Mouse (Mus musculus): ENCODE measurements around the gene B4galt2. TPM values are rescaled to one million over a fixed set of nuclear protein-coding genes. Genes with fewer than 3 reads are reported as not detected.
A peak's percentile ranks its signal among the peaks of the same experiment; 100 is the strongest.

Gene B4galt2
- polyA plus RNA-seq, 1 experiment from 2014 or later: 44.3 TPM

- no peak for ATAC-seq (ENCODE audit: low FRiP score)
- Histone ChIP-seq H3K9me3 (replicated peaks) (no peaks in the 10 kb centered on the region), H3K9ac (no peak overlapping the region), H3K4me3 (no peak overlapping the region), H3K4me2 (replicated peaks) (no peak overlapping the region), H3K27ac (no peak overlapping the region), H3K36me3 (0 out of 2 replicates have a peak, but pooled peaks cover 2% of the 10 kb centered on the region), H3K4me1 (peaks cover 1% of the 10 kb centered on the region), H3K27me3 (no peaks in the 10 kb centered on the region)
- WGBS: 87% methylated on average over 9 of the region's 9 CpGs
These were observed 22.7 kb downstream of the B4galt2 start for GRCm38 (mm10) chr4:117860570-117860969.

GRCm38 (mm10) chr4:117858794-117859193 lies 24.5 kb downstream of the B4galt2 start:
- Histone ChIP-seq H3K9me3 (replicated peaks) (no peaks in the 10 kb centered on the region), H3K27me3 (no peaks in the 10 kb centered on the region), H3K4me1 (peaks cover 7% of the 10 kb centered on the region), H3K27ac (no peak overlapping the region), H3K36me3 (no peaks in the 10 kb centered on the region), H3K9ac (no peak overlapping the region), H3K4me3 (no peak overlapping the region), H3K4me2 (replicated peaks) (no peak overlapping the region)
- peak; percentile 39; the same call in 1 of the 2 replicates for ATAC-seq (ENCODE audit: low FRiP score)
- 59% methylated on average over 3 of the region's 3 CpGs for WGBS

- Histone ChIP-seq H3K36me3 (no peaks in the 10 kb centered on the region), H3K9ac (no peak overlapping the region), H3K4me3 (no peak overlapping the region), H3K9me3 (replicated peaks) (no peaks in the 10 kb centered on the region), H3K27ac (no peak overlapping the region), H3K27me3 (no peaks in the 10 kb centered on the region), H3K4me1 (peaks cover 15% of the 10 kb centered on the region), H3K4me2 (replicated peaks) (no peak overlapping the region)
- 0 out of 2 replicates have a peak, but pooled peaks have one; percentile 27 for ATAC-seq (ENCODE audit: low FRiP score)
- WGBS: 69% methylated on average over 9 of the region's 9 CpGs
These were observed 28.1 kb downstream of the B4galt2 start for GRCm38 (mm10) chr4:117855146-117855545.

- 88% methylated on average over 10 of the region's 10 CpGs for WGBS
- Histone ChIP-seq H3K4me3 (no peak overlapping the region), H3K4me2 (replicated peaks) (no peak overlapping the region), H3K27ac (no peak overlapping the region), H3K9ac (no peak overlapping the region), H3K4me1 (peaks cover 29% of the 10 kb centered on the region), H3K27me3 (no peaks in the 10 kb centered on the region), H3K9me3 (replicated peaks) (no peaks in the 10 kb centered on the region), H3K36me3 (no peaks in the 10 kb centered on the region)
- ATAC-seq (ENCODE audit: low FRiP score): no peak
These were observed 31.0 kb downstream of the B4galt2 start for GRCm38 (mm10) chr4:117852152-117852868.

- Histone ChIP-seq H3K27me3 (no peaks in the 10 kb centered on the region), H3K4me1 (peaks cover 36% of the 10 kb centered on the region), H3K9me3 (replicated peaks) (no peaks in the 10 kb centered on the region), H3K9ac (no peak overlapping the region), H3K4me3 (no peak overlapping the region), H3K36me3 (no peaks in the 10 kb centered on the region), H3K27ac (no peak overlapping the region), H3K4me2 (replicated peaks) (no peak overlapping the region)
- WGBS: 76% methylated on average over 7 of the region's 7 CpGs
- ATAC-seq (ENCODE audit: low FRiP score): no peak
These were observed 32.4 kb downstream of the B4galt2 start for GRCm38 (mm10) chr4:117850871-117851270.

GRCm38 (mm10) chr4:117850176-117850575 lies 33.1 kb downstream of the B4galt2 start:
- no peaks in the 10 kb centered on the region for H3K9me3 ChIP-seq (replicated peaks)
- no peaks in the 10 kb centered on the region for H3K27me3 ChIP-seq
- H3K4me3 ChIP-seq: no peak overlapping the region
- no peak overlapping the region for H3K9ac ChIP-seq
- peaks cover 32% of the 10 kb centered on the region for H3K4me1 ChIP-seq
- no peak overlapping the region for H3K4me2 ChIP-seq (replicated peaks)
- H3K36me3 ChIP-seq: no peaks in the 10 kb centered on the region
- no peak overlapping the region for H3K27ac ChIP-seq
- 84% methylated on average over 7 of the region's 7 CpGs for WGBS
- no peak for ATAC-seq (ENCODE audit: low FRiP score)

- H3K36me3 ChIP-seq: no peaks in the 10 kb centered on the region
- H3K9ac ChIP-seq: peak overlapping the region; percentile 23; the same call in 1 of the 2 replicates
- H3K4me2 ChIP-seq (replicated peaks): peak overlapping the region; percentile 22
- H3K4me3 ChIP-seq: no peak overlapping the region
- H3K9me3 ChIP-seq (replicated peaks): no peaks in the 10 kb centered on the region
- peak; percentile 55 for ATAC-seq (ENCODE audit: low FRiP score)
- WGBS: 26% methylated on average over 5 of the region's 5 CpGs
- no peaks in the 10 kb centered on the region for H3K27me3 ChIP-seq
- peak overlapping the region; percentile 55 for H3K27ac ChIP-seq
- H3K4me1 ChIP-seq: peaks cover 31% of the 10 kb centered on the region
These were observed 33.8 kb downstream of the B4galt2 start for GRCm38 (mm10) chr4:117849506-117849905.

- 0 out of 2 replicates have a peak, but pooled peaks have one; percentile 35 for ATAC-seq (ENCODE audit: low FRiP score)
- Histone ChIP-seq H3K4me3 (no peak overlapping the region), H3K9me3 (replicated peaks) (no peaks in the 10 kb centered on the region), H3K36me3 (no peaks in the 10 kb centered on the region), H3K9ac (peak overlapping the region; percentile 23; the same call in 1 of the 2 replicates), H3K27ac (peak overlapping the region; percentile 55), H3K27me3 (no peaks in the 10 kb centered on the region), H3K4me2 (replicated peaks) (peak overlapping the region; percentile 22), H3K4me1 (peaks cover 31% of the 10 kb centered on the region)
- WGBS: 46% methylated on average over 17 of the region's 17 CpGs
These were observed 34.2 kb downstream of the B4galt2 start for GRCm38 (mm10) chr4:117849063-117849462.

GRCm38 (mm10) chr4:117847011-117847410 lies 36.3 kb downstream of the B4galt2 start:
- H3K36me3 ChIP-seq: no peaks in the 10 kb centered on the region

GRCm38 (mm10) chr4:117846261-117846660 lies 37.0 kb downstream of the B4galt2 start:
- no peaks in the 10 kb centered on the region for H3K9me3 ChIP-seq (replicated peaks)
- H3K9ac ChIP-seq: no peak overlapping the region
- WGBS: 95% methylated on average over 4 of the region's 4 CpGs
- no peaks in the 10 kb centered on the region for H3K36me3 ChIP-seq
- H3K27me3 ChIP-seq: no peaks in the 10 kb centered on the region
- H3K4me2 ChIP-seq (replicated peaks): no peak overlapping the region
- H3K4me3 ChIP-seq: no peak overlapping the region
- ATAC-seq (ENCODE audit: low FRiP score): no peak
- peaks cover 31% of the 10 kb centered on the region for H3K4me1 ChIP-seq
- H3K27ac ChIP-seq: no peak overlapping the region

More at GRCm38 (mm10) chr4:117847011-117847410, 36.3 kb downstream of the B4galt2 start:
- Histone ChIP-seq H3K4me1 (peaks cover 31% of the 10 kb centered on the region), H3K4me2 (replicated peaks) (no peak overlapping the region), H3K27me3 (no peaks in the 10 kb centered on the region), H3K4me3 (no peak overlapping the region), H3K9me3 (replicated peaks) (no peaks in the 10 kb centered on the region), H3K9ac (no peak overlapping the region), H3K27ac (0 out of 2 replicates have a peak overlapping the region, but pooled peaks have one; percentile 17)
- ATAC-seq (ENCODE audit: low FRiP score): peak; percentile 35; the same call in 1 of the 2 replicates
- 45% methylated on average over 2 of the region's 2 CpGs for WGBS

- Histone ChIP-seq H3K36me3 (no peaks in the 10 kb centered on the region), H3K4me2 (replicated peaks) (no peak overlapping the region), H3K27ac (no peak overlapping the region), H3K9me3 (replicated peaks) (no peaks in the 10 kb centered on the region), H3K9ac (no peak overlapping the region), H3K4me1 (peaks cover 24% of the 10 kb centered on the region), H3K4me3 (no peak overlapping the region), H3K27me3 (no peaks in the 10 kb centered on the region)
- ATAC-seq (ENCODE audit: low FRiP score): 0 out of 2 replicates have a peak, but pooled peaks have one; percentile 17
- 70% methylated on average over 11 of the region's 11 CpGs for WGBS
These were observed 38.0 kb downstream of the B4galt2 start for GRCm38 (mm10) chr4:117845316-117845715.

GRCm38 (mm10) chr4:117844467-117844866 lies 38.8 kb downstream of the B4galt2 start:
- no peak for ATAC-seq (ENCODE audit: low FRiP score)

GRCm38 (mm10) chr4:117843101-117843500 lies 40.2 kb downstream of the B4galt2 start:
- Histone ChIP-seq H3K27ac (no peak overlapping the region), H3K27me3 (no peaks in the 10 kb centered on the region), H3K36me3 (no peaks in the 10 kb centered on the region), H3K4me3 (no peak overlapping the region), H3K9ac (no peak overlapping the region), H3K9me3 (replicated peaks) (no peaks in the 10 kb centered on the region), H3K4me1 (peaks cover 8% of the 10 kb centered on the region), H3K4me2 (replicated peaks) (no peak overlapping the region)
- ATAC-seq (ENCODE audit: low FRiP score): no peak
- 95% methylated on average over 5 of the region's 5 CpGs for WGBS

More at GRCm38 (mm10) chr4:117844467-117844866, 38.8 kb downstream of the B4galt2 start:
- Histone ChIP-seq H3K36me3 (no peaks in the 10 kb centered on the region), H3K9me3 (replicated peaks) (no peaks in the 10 kb centered on the region), H3K4me3 (no peak overlapping the region), H3K4me2 (replicated peaks) (no peak overlapping the region), H3K27me3 (no peaks in the 10 kb centered on the region), H3K9ac (no peak overlapping the region), H3K27ac (no peak overlapping the region), H3K4me1 (peaks cover 16% of the 10 kb centered on the region)
- 88% methylated on average over 5 of the region's 5 CpGs for WGBS
